Mouse (Mus musculus) CD4-positive, CD25-positive, alpha-beta regulatory T cell, adult 2 months (primary cell): ENCODE data around the gene Cers5.
"Not testable (repeated sequence)": the region's sequence is repeated elsewhere in the genome, so short reads cannot be mapped to it uniquely, and the experiment has no call there.

ENCODE experiments used
- DNase-seq: peaks from one replicate; pipeline ENCODE4 v3.0.0-alpha.2; 2012; ENCODE audit warnings: low read depth, low spot score

The Cers5 gene

DNA sequence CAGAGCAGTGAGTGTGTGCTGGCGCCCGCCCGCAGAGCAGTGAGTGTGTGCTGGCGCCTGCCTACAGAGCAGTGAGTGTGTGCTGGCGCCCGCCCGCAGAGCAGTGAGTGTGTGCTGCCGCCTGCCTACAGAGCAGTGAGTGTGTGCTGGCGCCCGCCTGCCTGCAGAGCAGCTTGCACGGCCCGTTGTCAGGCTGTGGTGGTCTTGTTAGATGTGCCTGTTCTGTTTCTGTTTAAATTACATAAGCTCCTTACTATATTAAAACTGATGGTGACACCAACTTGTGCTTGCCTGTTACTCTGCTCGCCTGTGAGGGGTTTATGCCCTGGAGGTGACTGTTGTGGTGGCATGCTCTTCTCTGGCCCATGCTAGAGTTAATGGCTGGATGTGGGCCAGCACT lies 64.5 kb downstream of the Cers5 start:
- no peak for DNase-seq

DNA sequence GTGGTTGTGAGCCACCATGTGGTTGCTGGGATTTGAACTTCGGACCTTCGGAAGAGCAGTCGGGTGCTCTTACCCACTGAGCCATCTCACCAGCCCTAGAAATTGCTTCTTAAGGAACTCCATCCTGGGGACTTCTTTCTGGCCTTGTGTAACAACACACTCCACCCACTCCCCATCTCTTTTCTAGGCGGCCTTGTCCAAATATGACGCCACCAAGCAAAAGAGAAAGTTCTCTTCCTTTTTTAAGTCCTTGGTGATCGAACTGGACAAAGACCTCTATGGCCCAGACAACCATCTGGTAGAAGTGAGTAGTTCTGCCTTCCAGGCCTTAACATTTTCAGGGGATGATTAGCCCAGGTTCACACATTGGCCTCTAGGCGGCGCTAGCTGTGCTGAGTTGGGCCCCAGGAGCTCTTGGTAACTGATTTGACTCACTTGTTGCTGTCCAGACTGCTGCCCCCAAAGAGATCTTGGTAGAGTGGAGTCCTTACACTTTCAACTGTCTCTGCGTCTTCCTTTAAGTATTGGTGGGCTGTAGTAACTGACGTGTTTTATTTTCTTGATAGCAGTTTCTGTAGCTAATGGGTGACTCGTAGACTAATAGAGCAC lies 67.1 kb downstream of the Cers5 start, which contains the start of gene Gm17349:
TSS of gene Gm17349 (minus strand) at position 51 of the 609 bp plus-strand sequence.
- peak; percentile 84 for DNase-seq

DNA sequence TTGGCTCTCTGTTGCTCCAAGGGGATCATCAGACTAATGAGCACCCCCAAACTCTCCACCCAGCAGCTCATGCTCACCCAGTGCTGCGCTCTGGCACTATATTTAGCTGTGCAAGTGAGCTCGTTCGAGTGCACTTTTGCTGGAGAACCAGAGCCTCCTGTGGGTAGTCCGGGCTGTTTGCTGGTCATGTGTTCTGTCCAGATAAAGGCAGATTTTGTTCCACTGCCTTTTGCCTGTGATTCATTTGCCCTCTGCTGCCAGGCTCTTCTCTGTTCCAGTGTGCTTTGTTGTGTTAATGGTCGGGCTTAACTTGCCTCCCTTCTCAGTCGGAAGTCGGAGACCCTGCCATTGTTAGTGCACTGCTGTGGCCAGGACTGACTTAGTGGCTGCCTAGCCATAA lies 67.8 kb downstream of the Cers5 start:
- DNase-seq: no peak

DNA sequence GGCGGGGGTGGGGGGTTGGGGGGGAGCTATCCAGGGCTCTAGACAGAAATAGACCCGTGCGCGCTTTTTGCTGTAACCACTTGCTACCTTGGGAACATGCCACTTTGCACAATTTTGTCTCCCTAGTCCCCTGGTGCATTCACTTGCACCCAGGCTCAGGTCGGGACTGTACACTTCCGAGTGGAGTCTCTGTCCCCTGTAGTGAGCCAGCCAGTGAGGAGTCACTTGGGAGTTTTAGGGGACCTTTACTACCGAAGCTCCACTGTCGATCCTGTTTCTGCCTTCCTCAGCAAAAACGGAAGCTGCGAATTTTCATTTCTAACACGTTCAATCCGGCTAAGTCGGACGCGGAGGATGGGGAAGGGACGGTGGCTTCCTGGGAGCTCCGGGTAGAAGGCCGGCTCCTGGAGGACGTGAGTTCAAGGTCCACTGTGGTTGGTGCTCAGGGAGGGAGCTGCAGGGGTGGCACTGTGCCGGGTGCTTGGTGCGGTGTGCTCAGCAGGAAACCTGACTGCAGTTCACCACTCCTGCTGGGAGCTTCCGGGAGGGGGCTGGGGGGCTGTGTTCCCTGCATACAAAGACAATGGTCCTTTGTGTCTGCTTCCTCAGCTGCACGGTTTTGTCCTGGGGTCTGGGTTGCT lies 68.5 kb downstream of the Cers5 start:
- DNase-seq: no peak

DNA sequence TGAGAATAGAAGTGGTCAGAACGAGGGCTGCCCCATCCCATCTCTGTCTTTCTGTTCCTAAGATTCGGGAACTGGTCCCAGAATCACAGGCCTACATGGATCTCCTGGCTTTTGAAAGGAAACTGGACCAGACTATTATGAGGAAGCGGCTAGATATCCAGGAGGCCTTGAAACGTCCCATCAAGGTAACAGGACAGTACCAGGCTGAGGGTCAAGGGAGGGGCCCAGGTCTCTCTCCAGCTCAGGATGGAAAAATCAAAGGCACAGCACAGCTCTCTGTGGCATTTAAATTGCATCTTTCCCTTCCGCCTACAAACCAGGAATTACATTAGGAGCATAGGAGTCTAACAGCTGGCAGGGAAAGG lies 69.0 kb downstream of the Cers5 start:
- DNase-seq: no peak

DNA sequence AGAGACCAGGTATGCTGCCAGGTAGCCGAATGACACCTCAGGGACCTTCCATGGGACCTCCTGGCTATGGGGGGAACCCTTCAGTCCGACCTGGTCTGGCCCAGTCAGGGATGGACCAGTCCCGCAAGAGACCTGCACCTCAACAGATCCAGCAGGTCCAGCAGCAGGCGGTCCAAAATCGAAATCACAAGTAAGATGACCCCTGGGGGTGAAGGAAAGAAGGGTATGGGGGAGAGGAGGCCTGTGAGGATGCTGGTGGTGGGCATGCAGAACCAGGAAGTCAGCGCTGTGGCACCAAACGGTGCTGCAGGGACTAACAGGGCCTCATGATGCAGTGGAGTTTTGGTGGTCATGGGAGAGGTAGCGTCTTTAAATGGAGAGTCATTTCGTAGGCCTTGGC lies 69.6 kb downstream of the Cers5 start:
- DNase-seq: no peak

DNA sequence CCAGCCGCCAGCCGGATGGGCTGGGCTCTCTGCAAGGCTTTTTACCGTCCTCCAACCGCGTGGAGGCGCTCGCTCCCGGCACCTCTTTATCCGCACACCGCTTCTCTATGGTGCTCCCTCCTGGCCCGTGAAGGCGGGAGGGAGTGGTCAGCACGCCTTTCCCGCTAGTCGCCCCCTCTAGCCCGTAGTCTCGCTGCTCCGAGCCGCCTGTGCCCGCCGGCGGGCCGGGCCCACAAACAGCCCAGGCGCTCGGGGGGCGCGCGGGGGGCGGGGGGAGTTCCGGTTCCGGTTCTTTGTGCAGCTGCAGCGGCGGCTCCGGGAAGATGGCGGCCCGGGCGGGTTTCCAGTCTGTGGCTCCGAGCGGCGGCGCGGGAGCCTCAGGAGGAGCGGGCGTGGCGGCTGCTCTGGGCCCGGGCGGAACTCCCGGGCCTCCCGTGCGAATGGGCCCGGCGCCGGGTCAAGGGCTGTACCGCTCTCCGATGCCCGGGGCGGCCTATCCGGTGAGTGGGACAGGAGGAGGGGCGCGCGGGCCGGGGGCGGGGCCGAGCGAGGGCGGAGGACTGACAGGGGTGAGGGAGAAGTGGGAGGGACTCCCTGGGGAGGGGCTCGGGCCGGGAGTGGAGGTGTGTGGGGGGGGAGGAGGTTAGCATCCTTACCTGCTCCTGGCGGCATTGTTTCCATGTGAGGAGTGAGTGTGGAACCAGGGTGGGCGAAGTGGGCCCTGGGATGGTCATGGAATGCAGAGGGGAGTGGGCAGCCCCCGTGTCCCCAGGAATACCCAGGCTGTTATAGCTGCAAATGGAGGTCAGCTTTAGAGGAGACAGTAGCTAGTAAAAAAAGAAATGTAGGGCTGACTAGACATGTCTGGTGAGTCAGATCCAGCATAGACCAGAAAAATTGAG lies 70.4 kb downstream of the Cers5 start, which contains the start of gene Smarcd1:
TSS of gene Smarcd1 (plus strand) at position 131 of the 902 bp plus-strand sequence.
- peak; percentile 93 for DNase-seq

DNA sequence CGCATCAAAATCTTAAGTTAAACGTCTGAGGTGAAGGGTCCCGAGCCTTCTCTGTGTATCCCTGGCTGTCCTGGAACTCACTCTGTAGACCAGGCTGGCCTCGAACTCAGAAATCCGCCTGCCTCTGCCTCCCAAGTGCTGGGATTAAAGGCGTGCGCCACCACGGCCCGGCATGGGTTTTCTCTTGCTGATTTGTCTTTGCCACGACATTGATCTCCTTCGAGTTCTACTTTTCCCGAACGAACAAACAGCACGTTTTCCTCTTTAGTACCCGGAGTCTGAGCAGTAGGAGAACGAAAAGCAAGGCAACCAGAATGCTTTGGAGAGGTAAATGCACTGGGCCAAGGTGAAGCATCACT lies 71.1 kb downstream of the Cers5 start:
- DNase-seq: not testable (repeated sequence)

DNA sequence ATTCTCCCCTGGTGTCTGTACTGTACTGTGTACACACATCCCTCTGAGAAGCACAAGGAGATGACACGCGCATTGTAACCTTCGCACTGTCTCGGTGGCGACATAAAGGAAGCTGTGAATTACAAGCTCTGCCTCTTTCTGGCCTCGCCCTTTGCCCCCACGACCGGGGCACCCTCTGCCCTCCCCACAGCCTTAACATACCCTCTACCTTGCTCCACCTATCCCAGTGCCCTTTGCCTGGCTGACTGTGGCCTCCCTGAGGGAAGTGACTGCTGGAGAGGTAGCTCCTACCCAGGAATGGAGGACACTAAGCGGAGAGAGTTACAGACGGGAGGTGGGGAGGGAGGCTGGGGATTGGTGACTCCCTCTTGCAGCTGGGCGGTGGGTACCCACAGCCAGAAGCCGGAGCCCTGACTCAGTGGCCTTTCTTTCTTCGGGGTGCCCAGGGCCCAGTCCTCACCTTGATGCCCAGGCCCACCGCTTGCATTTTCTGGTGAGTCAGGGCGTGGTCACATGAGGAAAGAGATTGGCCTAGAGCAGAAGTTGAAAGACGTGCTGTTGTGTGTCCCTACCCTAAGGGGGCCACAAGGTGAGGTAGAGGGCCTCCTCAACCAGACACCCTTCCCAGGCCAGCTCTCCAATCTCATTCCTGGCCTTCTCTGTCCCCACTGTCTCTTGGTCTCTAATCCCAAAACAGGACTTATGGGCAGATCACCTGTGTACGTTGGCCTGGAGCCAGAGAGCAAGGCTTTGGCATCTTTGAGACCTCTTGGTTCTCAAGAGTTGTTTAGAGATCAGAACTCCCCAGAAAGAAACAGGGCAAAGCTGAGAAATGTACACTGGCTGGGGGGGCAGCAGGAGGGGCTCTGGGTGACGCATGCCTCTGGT lies 72.2 kb downstream of the Cers5 start:
- DNase-seq: no peak

DNA sequence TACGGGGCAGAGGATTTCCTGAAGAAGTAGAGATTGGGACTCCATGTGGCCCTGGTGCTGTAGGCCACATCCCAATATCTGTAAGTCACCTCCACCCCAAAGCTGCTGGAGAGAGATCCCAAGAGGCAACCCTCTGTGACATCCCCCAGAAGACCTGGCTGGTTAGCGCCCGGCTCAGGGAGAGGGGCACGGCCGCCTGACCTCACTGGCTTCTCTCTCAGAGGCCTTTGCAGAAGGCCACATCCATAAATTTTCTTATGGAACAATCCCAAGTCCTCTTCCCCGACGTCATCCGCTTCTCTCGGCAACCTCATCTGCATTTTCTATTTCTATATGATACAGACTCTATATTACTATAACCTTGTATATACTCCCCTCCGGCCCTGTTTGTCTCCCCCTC lies 73.0 kb downstream of the Cers5 start:
- no peak for DNase-seq

DNA sequence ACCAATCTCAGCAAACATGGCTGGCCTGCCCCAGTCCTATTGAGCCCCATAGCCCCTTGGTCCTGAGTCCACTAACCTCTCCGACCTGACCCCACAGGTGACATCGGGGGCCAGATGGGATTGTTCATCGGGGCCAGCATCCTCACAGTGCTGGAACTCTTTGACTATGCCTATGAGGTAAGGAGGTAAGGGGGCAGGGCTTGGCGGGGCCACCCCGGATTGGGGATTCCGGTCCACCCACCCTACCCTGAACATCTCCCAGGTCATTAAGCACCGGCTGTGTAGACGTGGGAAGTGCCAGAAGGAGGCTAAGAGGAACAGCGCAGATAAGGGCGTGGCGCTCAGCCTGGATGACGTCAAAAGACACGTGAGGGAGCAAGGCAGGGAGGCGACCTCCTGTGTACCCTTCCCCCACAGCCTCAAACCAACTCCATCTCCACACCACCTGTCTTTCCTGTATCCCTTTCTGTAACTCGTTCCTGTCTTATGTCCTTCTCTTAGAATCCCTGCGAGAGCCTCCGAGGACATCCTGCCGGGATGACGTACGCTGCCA lies 74.1 kb downstream of the Cers5 start:
- peak; percentile 53 for DNase-seq

DNA sequence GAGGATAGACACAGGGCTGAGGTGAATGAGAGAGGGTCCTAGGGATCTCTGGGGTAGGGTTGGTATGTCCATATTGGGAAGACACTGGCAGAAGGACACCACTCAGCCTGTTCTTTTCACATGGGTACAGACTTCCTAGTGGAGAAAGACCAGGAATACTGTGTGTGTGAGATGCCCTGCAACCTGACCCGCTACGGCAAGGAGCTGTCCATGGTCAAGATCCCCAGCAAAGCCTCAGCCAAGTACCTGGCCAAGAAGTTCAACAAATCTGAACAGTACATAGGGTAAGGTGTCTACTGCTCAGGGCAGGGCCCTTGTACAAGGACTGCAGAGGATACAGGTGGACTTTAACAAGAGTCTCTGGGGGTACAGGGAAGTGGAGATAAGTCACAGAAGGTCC lies 75.4 kb downstream of the Cers5 start:
- no peak for DNase-seq

DNA sequence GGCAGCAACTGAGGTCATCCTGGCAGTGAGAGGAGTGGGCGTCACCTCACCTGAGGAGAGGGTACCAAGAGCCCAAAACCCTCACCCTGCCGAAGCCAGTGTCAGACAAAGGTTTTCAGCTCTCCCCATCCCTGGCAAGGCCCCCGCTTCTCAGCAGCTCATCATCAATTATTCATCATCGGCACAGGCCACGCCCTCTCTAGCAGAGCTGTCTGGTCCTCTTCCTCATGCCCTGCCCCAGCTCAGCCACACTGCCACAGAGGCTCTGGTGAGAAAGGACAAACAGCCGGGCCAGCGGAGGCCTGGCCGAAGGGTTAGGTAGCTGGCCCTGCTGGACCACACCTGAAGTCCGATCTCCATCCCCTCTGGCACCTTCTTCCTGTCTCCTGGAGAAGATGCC lies 80.7 kb downstream of the Cers5 start:
- DNase-seq: no peak

DNA sequence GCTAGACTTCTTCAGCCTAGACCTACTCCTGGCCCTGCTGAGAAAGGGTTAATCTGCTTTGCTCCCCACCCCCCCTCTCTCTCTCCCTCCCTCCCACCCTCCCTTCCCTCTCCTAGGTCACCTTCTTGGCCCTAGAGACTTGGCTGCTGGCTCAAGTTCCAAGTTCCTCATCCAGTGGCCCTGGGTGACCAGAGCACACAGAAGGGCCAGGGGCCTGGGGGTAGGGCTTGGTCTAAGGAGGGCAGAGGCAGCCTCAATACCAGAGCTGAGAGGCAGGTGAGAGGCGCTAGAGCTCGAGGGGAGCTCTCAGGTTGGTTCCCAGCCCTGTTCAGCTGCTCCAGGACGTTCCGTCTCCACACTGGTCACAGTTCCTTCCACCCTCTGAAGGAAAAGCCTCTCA lies 81.8 kb downstream of the Cers5 start:
- DNase-seq: no peak

DNA sequence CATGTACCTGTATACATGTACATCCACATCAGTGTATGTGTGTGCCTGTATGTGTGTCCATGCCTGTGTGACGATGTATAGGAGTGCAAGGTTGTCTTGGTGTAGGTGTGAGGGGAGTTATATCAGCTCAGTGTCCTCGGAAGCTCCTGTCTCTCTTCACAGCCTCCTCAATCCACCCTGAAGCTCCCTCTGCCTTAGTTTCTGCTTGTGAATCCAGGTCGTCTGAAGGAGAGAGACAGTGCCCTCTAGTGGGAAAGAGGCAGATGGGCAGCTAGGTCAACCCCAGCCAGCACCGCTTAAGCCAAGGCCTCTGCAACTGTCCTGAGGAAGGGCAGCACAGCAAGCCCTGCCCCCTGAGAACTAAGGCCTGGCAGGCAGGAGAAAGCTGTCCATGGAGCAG lies 84.0 kb downstream of the Cers5 start:
- peak; percentile 67 for DNase-seq
